Mouse (Mus musculus) layer of hippocampus, postnatal 10 days (tissue): Measurements from ENCODE around the gene Gal3st1. TPM values are rescaled to one million over a fixed set of nuclear protein-coding genes. Genes with fewer than 3 reads are reported as not detected.
"Not testable (repeated sequence)": the region's sequence is repeated elsewhere in the genome, so short reads cannot be mapped to it uniquely, and the experiment has no call there.

ENCODE experiments used
- DNase-seq, 2 experiments: peaks; one replicate each; pipeline ENCODE4 v3.0.0; 2021; ENCODE audit warnings: low spot score in 2 of 2
- long read RNA-seq: library from polyadenylated mRNA; stranded (forward); transcript quantifications from one replicate; pipeline ENCODE4 v2.0.0, GENCODE M21; 2023
- total RNA-seq, 2 experiments: library from RNA; stranded (reverse); gene quantifications; 2 replicates each; pipeline ENCODE4 v1.2.3; 2021

Gal3st1 gene
- 10 to 100 TPM in 1 of 2 experiments, 1 to 10 TPM in 1; 8.9 to 10.2 TPM for total RNA-seq
- long read RNA-seq, transcript Gal3st1-201 (4 exons, 1,879 nt) = minor isoform, 6 of 26 reads
- long read RNA-seq, transcript Gal3st1-202 (3 exons, 1,749 nt) = major isoform, 15 of 26 reads
- long read RNA-seq, partial matches to known transcripts = 1 of 26 reads
- long read RNA-seq, other reads (novel, unspliced or antisense) = 4 of 26 reads

DNA sequence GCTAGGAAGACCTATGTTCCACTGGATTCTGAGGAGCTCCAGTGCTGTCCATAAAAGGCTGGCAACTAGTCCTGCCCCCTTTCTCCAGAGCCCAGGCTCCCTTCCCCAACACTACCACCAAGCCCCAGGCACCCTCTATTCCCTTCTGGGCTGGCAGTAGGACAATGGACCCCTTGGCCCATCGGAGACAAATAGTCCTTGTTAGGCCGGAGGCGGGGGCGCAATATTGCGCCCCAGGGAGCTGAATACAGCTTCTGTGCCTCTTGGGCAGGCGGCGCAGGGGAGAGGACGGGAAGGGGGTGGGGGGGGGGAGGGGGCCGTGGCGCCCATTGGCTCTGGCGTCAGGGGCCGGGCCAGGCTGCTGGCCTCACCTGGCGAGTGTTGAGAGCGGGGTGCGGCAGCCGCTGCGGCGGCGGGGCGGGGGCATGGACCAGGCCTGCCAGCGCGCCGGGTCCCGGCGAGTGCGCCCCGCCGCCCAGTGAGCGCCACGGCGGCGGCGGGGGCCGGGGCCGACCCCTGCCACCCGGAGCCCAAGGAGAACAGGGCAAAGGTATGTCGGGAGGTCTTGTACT lies at the start of gene Gal3st1:
Gene Gal3st1, plus strand, starts transcription at position 346 of the 572 bp plus-strand sequence.
- DNase-seq = peak in 1 of 2 experiments; percentile 40

GRCm38 (mm10) chr11:3933756-3934285 lies 49.6 kb upstream of the Gal3st1 start:
- no peak for DNase-seq

DNA sequence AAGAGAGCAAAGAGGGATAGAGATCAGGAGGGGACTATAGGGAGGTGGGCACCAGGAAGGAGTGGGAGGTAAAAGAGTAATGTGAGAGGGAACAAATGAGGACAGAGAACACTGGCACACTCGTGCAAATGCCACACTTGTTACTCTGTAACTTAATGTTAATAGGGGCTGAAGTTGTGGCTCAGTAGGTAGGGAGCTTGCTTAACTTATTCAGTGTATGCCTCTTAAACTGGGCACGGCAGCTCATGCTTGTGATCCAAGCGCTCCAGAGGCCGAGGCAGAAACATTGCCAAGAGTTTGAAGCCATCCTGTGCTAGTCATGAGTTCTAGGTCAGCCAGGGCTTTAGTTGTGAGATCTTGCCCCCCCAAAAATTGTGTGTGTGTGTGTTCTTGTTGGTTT lies 48.3 kb upstream of the Gal3st1 start:
- DNase-seq = peak in 1 of 2 experiments; percentile 6

DNA sequence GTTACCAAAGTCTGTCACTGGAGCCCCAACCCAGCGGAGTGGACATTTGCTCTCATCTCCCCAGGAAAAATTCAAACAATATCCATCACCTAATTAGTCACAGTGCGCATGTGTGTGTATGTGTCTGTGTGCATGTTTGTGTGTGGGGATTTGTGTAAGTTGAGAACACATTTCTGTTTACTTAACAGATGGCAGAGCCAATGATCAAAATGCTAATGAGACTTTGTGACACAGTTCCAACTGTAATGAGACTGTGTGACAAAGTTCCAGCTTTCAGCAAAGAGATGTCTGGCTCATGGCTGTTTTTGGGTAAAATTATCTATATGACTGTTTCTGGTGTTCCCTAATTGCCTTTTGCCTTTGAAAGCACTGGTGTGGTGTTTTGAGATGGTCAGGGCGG lies 47.1 kb upstream of the Gal3st1 start:
- DNase-seq = no peak

DNA sequence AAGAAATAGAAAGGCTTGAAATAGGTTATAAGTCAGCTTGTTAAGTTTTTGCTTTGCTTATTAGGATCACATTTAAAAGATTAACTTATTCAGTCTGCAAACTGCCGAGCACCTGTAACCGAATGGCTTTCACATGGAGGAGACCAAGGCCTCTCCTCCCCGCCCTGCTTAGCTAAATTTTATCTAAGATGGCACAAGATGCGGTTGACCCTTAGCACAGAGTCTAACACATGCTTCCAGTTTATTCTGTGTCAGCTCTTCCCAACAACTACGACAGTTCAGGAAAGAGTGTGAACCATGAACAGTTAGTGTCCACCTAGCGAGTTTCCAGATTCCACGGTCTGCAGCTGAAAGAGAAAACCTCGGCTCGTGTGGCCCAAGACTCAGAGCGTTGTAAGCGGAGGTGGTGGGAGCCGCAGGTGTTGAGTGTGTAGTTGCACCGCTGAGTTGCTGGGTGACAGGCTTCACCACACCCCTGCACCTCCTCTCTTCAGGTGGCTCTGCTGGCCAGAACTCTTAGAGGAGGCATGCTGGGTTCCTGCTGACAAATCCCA lies 46.0 kb upstream of the Gal3st1 start:
- DNase-seq = no peak

DNA sequence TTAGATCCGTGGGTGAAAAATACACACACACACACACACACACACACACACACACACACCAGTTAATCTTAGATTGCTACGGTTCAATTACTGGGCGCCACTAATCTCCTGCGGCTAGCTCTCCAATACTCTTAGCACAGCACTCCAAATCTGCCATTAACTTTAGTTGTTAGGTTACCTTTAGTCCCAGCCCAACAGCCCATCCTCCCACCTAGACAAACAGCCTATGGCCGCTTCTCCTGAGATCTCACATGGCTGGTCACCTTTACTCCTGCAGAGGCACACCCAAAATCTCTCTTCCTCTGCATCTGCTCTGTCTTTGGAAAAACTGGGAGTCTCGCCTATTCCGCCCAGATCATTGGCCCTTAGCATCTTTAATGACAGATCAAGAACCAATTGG lies 42.1 kb upstream of the Gal3st1 start:
- DNase-seq = no peak

- no peak for DNase-seq
Observed at GRCm38 (mm10) chr11:3946386-3946785, 37.0 kb upstream of the Gal3st1 start.

DNA sequence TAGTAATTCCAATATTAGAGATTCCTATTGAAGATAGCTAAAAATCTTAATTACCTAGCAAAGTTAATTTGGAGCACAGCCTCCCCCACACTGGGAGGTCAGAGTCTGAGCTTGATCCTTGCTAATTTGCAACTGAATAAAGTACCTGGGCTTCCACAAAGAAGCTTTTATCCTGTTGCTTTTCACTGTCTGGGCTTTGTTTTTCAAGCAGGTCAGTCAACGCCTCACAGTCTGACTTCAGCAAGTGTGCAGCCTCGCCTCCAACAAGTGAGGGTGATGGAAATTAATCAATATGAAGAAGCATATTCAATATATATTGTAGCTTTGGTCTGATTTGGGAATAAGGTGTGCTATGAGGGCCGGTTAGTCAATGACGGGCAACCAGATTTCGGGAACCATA lies 28.6 kb upstream of the Gal3st1 start:
- DNase-seq = not testable (repeated sequence)

DNA sequence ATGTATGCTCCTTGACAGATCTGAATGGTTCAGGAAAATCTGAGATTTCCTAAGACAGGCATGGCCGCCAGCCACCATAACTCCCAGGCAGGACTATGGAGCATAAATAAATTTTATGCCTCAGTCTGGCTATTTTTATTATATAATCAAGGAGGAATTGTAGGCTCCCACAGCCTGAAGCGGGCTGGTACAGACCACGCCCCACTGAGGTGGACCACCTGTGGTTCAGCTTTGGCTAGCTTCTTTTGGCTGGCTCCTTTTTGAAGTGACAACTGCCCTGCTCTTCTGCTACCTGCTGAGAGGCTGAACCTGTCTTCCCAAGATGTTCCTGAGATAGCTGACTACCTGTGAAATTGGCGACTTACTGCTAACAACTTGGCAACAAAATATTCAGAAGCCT lies 28.1 kb upstream of the Gal3st1 start:
- not testable (repeated sequence) for DNase-seq

DNA sequence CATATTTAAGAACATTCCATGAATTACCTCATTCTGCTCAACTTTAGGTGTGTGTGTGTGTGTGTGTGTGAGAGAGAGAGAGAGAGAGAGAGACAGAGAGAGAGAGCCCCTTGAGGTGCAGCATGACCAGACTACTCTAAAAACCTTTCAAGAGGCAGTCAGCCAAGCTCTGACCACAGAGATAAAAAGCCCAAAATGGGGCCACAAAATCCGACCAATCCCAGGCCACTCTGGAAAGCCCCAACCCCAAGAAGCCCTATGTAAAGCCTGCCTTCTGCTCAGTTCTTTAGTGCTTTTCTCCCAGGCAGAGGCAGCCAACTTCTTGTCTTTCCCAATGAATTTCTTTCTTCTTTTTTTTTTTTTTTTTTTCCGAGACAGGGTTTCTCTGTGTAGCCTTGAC lies 22.5 kb upstream of the Gal3st1 start:
- no peak for DNase-seq

- no peak for DNase-seq
Observed at GRCm38 (mm10) chr11:3961761-3962160, 21.7 kb upstream of the Gal3st1 start.

DNA sequence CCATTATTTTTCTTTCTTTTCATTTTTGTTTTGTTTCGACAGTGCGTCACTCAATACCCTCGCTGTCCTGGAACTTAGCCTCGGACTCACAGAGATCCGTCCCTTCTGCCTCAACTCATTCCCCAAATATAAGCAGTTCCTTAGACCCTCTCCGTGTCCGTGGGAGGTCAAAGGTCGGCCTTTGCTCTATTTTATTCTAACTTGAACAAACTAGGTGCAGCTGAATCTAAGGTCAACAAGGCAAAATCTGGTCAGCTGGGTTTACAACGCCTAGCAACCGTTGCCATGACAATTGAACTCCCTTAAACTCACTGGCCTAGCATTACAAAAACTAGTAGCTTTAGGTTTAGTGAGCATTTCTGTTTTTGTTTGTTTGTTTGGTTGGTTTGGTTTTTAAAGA lies 20.3 kb upstream of the Gal3st1 start:
- DNase-seq = no peak

- DNase-seq = peak; percentile 73 to 85
Observed at GRCm38 (mm10) chr11:3963610-3964415, 19.6 kb upstream of the Gal3st1 start, which contains the start of gene Pes1. Gene Pes1, plus strand, starts transcription at chr11:3963975.

DNA sequence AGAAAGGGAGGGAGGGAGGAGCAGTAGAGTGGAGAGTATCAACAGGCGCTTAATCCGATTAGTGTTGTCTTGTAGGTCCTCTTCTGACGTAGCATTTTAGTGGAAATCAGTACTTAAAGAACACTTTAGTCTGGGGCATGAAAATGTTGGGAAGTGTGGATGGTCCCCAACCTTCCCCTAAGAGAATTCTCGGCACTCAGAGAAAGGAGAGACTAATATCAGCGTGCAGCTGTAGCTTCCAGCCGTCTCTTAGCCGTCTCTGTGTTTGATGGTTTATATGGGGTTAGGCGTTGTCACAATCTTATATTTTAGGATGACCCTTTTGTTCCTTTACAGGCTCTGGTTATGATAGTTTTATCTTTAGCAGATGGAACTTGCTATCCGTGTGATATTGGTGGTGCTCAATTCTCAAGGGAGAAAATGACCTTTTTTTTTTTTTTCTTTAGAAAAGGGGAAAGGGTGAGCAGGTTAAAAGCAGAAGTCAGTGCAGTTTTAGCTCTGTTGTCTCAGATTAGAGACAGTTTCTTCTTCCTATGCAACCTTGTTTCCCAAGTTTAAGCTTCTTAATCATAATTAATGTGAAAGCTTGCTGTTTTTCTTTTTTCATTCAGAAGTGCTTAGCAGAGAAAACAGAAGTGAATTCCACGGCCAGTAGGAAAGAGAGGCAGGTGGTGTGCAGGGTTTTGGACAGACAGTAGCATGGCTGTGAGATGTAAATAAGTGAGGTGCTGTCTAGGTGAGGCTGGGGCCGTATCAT lies 18.8 kb upstream of the Gal3st1 start:
- DNase-seq = no peak

DNA sequence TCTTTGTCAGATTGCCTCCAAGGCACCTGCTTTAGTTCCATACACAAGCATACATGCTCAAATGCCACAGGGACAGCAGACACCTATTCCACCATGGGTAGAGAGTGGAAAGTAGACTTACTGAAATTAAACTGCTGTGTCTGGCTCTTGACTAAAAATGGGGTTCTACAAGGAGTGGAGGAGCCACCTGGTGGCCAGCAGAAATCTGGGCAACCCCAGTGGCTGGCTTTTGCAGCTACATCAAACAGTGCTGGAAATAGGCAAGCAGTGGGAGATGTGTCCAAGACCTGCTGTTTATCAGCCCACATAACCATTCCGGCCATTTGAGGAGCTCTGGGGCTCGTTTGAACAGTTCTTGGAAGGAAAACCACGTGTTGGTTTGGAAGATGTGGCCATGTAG lies 13.6 kb upstream of the Gal3st1 start:
- DNase-seq = peak in 1 of 2 experiments; percentile 13

DNA sequence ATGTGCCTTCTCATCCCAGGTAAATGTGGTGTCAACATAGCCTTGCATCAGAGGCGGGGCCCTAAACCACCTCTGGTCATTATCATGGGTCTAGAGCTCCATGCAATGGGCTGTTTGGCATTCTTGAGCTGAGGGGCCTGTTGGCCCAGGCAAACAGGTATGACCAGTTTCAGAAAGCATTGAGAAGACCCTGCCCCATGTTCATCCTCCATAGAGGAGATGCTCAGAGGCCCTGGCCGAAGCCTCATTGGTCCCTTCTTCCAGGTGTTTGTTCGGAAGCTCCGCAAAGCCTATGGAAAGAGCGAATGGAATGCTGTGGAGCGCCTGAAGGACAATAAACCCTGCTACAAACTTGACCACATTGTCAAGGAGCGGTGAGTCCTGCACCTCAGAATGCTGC lies 13.1 kb upstream of the Gal3st1 start:
- no peak for DNase-seq

- no peak for DNase-seq
Observed at GRCm38 (mm10) chr11:3973081-3973480, 10.4 kb upstream of the Gal3st1 start.

GRCm38 (mm10) chr11:3974311-3974710 lies 9.1 kb upstream of the Gal3st1 start:
- peak in 1 of 2 experiments; percentile 39 for DNase-seq

- DNase-seq = no peak
Observed at GRCm38 (mm10) chr11:3976678-3977077, 6.8 kb upstream of the Gal3st1 start, which contains the start of gene 4930556J24Rik. Gene 4930556J24Rik, minus strand, starts transcription at chr11:3976778.

DNA sequence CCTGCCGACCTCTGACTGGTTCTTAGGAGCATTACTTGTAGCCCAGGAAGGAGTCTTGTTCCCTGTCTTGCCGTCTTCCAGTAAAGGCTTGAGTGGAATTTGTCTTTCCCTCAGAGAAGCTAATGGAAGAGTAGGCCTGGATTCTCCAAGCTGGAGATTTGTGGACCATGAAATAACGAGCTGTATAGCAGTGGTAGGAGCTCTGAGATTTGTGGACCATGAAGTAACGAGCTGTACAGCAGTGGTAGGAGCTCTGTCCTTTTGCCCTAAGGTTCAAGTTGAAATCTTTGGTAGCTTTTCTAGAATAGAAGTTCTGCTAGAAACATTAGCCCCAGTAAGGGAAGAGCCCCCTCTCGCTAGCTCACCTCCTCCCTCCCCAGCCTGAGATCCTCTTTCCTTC lies 5.0 kb upstream of the Gal3st1 start:
- no peak for DNase-seq

- DNase-seq = no peak
Observed at GRCm38 (mm10) chr11:3981536-3981935, 1.9 kb upstream of the Gal3st1 start.
